Mouse (Mus musculus) brain, embryonic 14.5 days (tissue): ENCODE results near the gene Pus3. TPM values are rescaled to one million over a fixed set of nuclear protein-coding genes. Genes with fewer than 3 reads are reported as not detected.
"Not testable (repeated sequence)": the region's sequence is repeated elsewhere in the genome, so short reads cannot be mapped to it uniquely, and the experiment has no call there.

Source experiments
- DNase-seq: peaks from one replicate; pipeline ENCODE4 v3.0.0-alpha.2; 2011; ENCODE audit warnings: low read depth
- CTCF ChIP-seq: fragments of 200-500 bp; IDR thresholded peaks from 2 replicates; pipeline ENCODE4 v1.5.1; 2012; ENCODE audit warnings: inconsistent platforms, mild to moderate bottlenecking, moderate library complexity, borderline replicate concordance; ENCODE audit not compliant: insufficient read depth, insufficient read length; ENCODE audit errors: extremely low read depth
- POLR2A ChIP-seq: fragments of 200-500 bp; IDR thresholded peaks from 2 replicates; pipeline ENCODE4 v1.6.1; 2012; ENCODE audit warnings: mild to moderate bottlenecking, inconsistent platforms, borderline replicate concordance; ENCODE audit not compliant: poor library complexity, insufficient read depth, insufficient read length, severe bottlenecking; ENCODE audit errors: extremely low read depth
- polyA plus RNA-seq: library from polyadenylated mRNA; depleted of rRNA; stranded (reverse); fragments of >200 nt; gene quantifications from 2 replicates; pipeline ENCODE4 v1.2.3, GENCODE M21; 2012; rRNA removed

Pus3 gene
- polyA plus RNA-seq, 1 experiment = 12.6 TPM

- DNase-seq = no peak
- no peak for TF ChIP-seq POLR2A
Measured at GRCm38 (mm10) chr9:35611841-35612240, 53.4 kb downstream of the Pus3 start, which contains the start of gene Pate4. Gene Pate4 (minus strand): TSS chr9:35611941.

- TF ChIP-seq CTCF = no peak
- no peak for TF ChIP-seq POLR2A
- no peak for DNase-seq
Measured at GRCm38 (mm10) chr9:35614005-35614404, 55.6 kb downstream of the Pus3 start.

GRCm38 (mm10) chr9:35616784-35617183 is 58.4 kb downstream of the Pus3 start:
- DNase-seq = not testable (repeated sequence)

Other genes starting within 250 kb of the Pus3 start
- gene Cdon, start 137.5 kb upstream of the Pus3 start, polyA plus RNA-seq = 22.4 and 31.5 TPM in 2 replicates
- gene Gm1113, start 40.3 kb upstream of the Pus3 start, polyA plus RNA-seq = not detected in 2 replicates
- gene Ddx25, start 67 bp upstream of the Pus3 start, polyA plus RNA-seq = 11.2 and 15.2 TPM in 2 replicates
- gene Pate2, start 11.7 kb downstream of the Pus3 start, polyA plus RNA-seq = 1.1 and 1.4 TPM in 2 replicates
- gene Hyls1, start 11.8 kb downstream of the Pus3 start, polyA plus RNA-seq = 13.4 and 14.5 TPM in 2 replicates
- gene Pate4, start 53.3 kb downstream of the Pus3 start, polyA plus RNA-seq = not detected in 2 replicates
- not detected in 2 replicates for gene Pate3, start 89.6 kb downstream of the Pus3 start, polyA plus RNA-seq
- not detected in 2 replicates for gene Pate1, start 128.8 kb downstream of the Pus3 start, polyA plus RNA-seq
- not detected in 2 replicates for gene Gm17677, start 182.5 kb downstream of the Pus3 start, polyA plus RNA-seq
- gene Gm17727, start 219.5 kb downstream of the Pus3 start, polyA plus RNA-seq = not detected in 2 replicates
- not detected in 2 replicates for gene Gm27235, start 231.5 kb downstream of the Pus3 start, polyA plus RNA-seq
- not detected in 2 replicates for gene D730048I06Rik, start 231.5 kb downstream of the Pus3 start, polyA plus RNA-seq